Mouse (Mus musculus) heart, embryonic 14.5 days (tissue): ENCODE data around the gene Suclg2. TPM values are rescaled to one million over a fixed set of nuclear protein-coding genes. Genes with fewer than 3 reads are reported as not detected.

Experiments
- ATAC-seq: fragments of 200-750 bp; cut with Nextera tagmentation; 2 replicates; pipeline ENCODE4 v1.8.0; 2017; ENCODE audit warnings: low read depth, moderate TSS enrichment; ENCODE audit not compliant: insufficient number of reproducible peaks, insufficient read depth, low FRiP score
- H3K27ac ChIP-seq, 2 experiments: fragments of 200-500 bp in 1 of 2; fragments of 300-500 bp in 1 of 2; sonication (generic) in 1 of 2; replicated peaks in 1 of 2; 2 replicates each; pipeline ENCODE4 v1.5.1; 2012 to 2014; ENCODE audit warnings: low read depth in 2 of 2, low read length in 2 of 2, control low read depth in 1 of 2, mild to moderate bottlenecking in 1 of 2, mixed read lengths in 1 of 2; ENCODE audit not compliant: control insufficient read depth in 1 of 2, insufficient read depth in 1 of 2
- H3K27me3 ChIP-seq: fragments of 300-500 bp; sonication (generic); 2 replicates; pipeline ENCODE4 v1.6.1; 2014; ENCODE audit warnings: mild to moderate bottlenecking, low read length, control low read depth; ENCODE audit not compliant: control insufficient read depth, insufficient read depth
- H3K36me3 ChIP-seq: fragments of 300-500 bp; sonication (generic); 2 replicates; pipeline ENCODE4 v1.6.1; 2014; ENCODE audit warnings: mild to moderate bottlenecking, control low read depth, low read length, mixed read lengths; ENCODE audit not compliant: control insufficient read depth, insufficient read depth
- H3K4me1 ChIP-seq, 2 experiments: fragments of 200-500 bp in 1 of 2; fragments of 300-500 bp in 1 of 2; sonication (generic) in 1 of 2; 2 replicates each; pipeline ENCODE4 v1.6.1; 2012 to 2014; ENCODE audit warnings: low read length in 2 of 2, control low read depth in 1 of 2, mixed read lengths in 1 of 2; ENCODE audit not compliant: control insufficient read depth in 2 of 2, insufficient read depth in 2 of 2
- H3K4me2 ChIP-seq: fragments of 300-500 bp; sonication (generic); 2 replicates; pipeline ENCODE4 v1.6.1; 2014; ENCODE audit warnings: mild to moderate bottlenecking, low read length
- H3K4me3 ChIP-seq, 2 experiments: fragments of 200-500 bp in 1 of 2; fragments of 300-500 bp in 1 of 2; sonication (generic) in 1 of 2; 2 replicates each; pipeline ENCODE4 v1.5.1; 2012 to 2014; ENCODE audit warnings: low read length in 2 of 2, mild to moderate bottlenecking in 2 of 2, control low read depth in 1 of 2, low read depth in 1 of 2, moderate library complexity in 1 of 2; ENCODE audit not compliant: control insufficient read depth in 1 of 2, insufficient read depth in 1 of 2
- H3K9ac ChIP-seq: fragments of 300-500 bp; sonication (generic); 2 replicates; pipeline ENCODE4 v1.6.1; 2014; ENCODE audit warnings: mild to moderate bottlenecking, low read length
- H3K9me3 ChIP-seq: fragments of 300-500 bp; sonication (generic); 2 replicates; pipeline ENCODE4 v1.6.1; 2016; ENCODE audit warnings: low read length, control low read depth; ENCODE audit not compliant: control insufficient read depth
- WGBS: fragments of 180-500 bp; shearing (Covaris S2); extraction: QIAGEN DNeasy Blood & Tissue Kit; methylation state at CpG from one replicate; pipeline ENCODE4 v1.1.7; 2014; 5-methylcytosine and 5-hydroxymethylcytosine counted together
- polyA plus RNA-seq: library from polyadenylated mRNA; unstranded; fragments of >200 nt; fragmentation: Nextera tagmentation; extraction: Ambion mirVana; gene quantifications from 2 replicates; pipeline ENCODE4 v1.2.1, GENCODE M21; 2014

Suclg2 gene
- polyA plus RNA-seq, 1 experiment from 2014 or later: 112 TPM

- H3K9ac ChIP-seq: no peak overlapping the region
- H3K36me3 ChIP-seq: no peaks in the 10 kb centered on the region
- no peaks in the 10 kb centered on the region for H3K27me3 ChIP-seq
- peaks cover 14 to 30% of the 10 kb centered on the region in 2 experiments for H3K4me1 ChIP-seq
- no peak overlapping the region; a peak in 1 of 4 replicates for H3K27ac ChIP-seq
- no peaks in the 10 kb centered on the region for H3K9me3 ChIP-seq
- H3K4me3 ChIP-seq: no peak overlapping the region
- WGBS: 88% methylated on average over 3 of the region's 3 CpGs
- no peak overlapping the region for H3K4me2 ChIP-seq
- ATAC-seq: no peak
These were observed 19.3 kb downstream of the Suclg2 start for GRCm38 (mm10) chr6:95699326-95699725.

DNA sequence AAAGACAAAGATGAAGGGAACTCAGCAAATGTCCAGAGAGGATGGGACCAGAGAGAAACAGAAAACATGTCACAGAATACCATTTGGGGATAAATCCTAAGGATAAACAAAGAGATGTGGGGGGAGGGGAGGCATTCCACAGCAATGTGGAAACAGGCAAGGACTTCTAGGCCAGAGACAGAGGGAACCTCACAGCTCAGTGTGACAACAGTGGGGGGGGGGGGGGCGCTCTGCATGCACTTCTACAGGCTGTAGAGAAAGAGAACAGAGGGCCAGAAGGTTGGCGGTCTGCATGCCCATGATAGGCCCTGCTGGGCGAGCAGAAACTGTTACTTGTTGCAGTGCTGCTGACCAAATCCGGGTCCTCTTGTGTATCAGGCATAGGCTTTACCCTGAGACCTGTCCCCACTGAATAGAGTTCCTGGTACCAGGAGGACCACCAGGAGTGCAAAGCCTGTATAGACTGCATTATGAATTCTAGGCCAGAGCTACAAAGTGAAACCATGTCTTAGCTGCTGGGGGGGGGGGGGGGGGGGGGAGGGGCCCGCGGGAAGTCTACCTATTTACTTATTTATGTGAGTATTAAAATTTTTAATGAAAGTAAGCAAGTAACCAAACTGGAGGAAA, 20.0 kb downstream of the Suclg2 start:
- H3K9me3 ChIP-seq: no peaks in the 10 kb centered on the region
- 12% methylated on average over 6 of the region's 6 CpGs for WGBS
- H3K4me3 ChIP-seq: no peak overlapping the region
- peaks cover 14 to 30% of the 10 kb centered on the region in 2 experiments for H3K4me1 ChIP-seq
- H3K27me3 ChIP-seq: no peaks in the 10 kb centered on the region
- H3K4me2 ChIP-seq: 0 out of 2 replicates have a peak overlapping the region, but pooled peaks have one; percentile 16
- no peak for ATAC-seq
- no peaks in the 10 kb centered on the region for H3K36me3 ChIP-seq
- H3K9ac ChIP-seq: no peak overlapping the region
- no peak overlapping the region for H3K27ac ChIP-seq

- Histone ChIP-seq H3K9me3 (no peaks in the 10 kb centered on the region), H3K27ac (no peak overlapping the region), H3K27me3 (no peaks in the 10 kb centered on the region), H3K4me2 (no peak overlapping the region), H3K4me1 (peaks cover 17 to 27% of the 10 kb centered on the region in 2 experiments), H3K36me3 (no peaks in the 10 kb centered on the region), H3K4me3 (no peak overlapping the region), H3K9ac (no peak overlapping the region)
- 68% methylated on average over 4 of the region's 4 CpGs for WGBS
- no peak for ATAC-seq
These were observed 23.7 kb downstream of the Suclg2 start for GRCm38 (mm10) chr6:95694910-95695309.

GRCm38 (mm10) chr6:95685242-95685641, 33.4 kb downstream of the Suclg2 start:
- ATAC-seq: no peak
- H3K27me3 ChIP-seq: no peaks in the 10 kb centered on the region
- WGBS: 60% methylated on average over 4 of the region's 4 CpGs
- no peak overlapping the region for H3K4me3 ChIP-seq
- no peaks in the 10 kb centered on the region for H3K9me3 ChIP-seq
- no peaks in the 10 kb centered on the region for H3K36me3 ChIP-seq
- H3K9ac ChIP-seq: no peak overlapping the region
- peaks cover 8 to 26% of the 10 kb centered on the region in 2 experiments for H3K4me1 ChIP-seq
- no peak overlapping the region for H3K4me2 ChIP-seq
- no peak overlapping the region for H3K27ac ChIP-seq

DNA sequence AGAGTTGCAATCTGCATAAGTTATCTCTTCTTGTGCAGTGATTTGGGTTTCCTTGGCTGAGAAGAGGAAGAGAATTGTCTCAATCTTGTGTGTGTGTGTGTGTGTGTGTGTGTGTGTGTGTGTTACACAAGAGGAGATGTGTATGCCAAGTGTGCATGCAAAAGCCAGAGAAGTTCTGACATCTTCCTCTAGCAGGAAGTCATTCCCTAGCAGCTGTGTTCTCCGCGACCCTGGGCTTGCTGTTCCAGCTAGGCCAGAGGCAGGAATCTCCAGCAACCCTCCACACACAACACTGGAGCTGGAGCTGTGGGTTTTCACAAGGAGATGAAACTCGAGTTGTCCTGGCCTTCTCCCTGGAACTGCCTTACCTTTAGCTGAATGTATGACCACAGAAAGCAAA, 38.9 kb downstream of the Suclg2 start:
- no peak for ATAC-seq
- no peak overlapping the region for H3K4me3 ChIP-seq
- H3K27me3 ChIP-seq: no peaks in the 10 kb centered on the region
- H3K4me1 ChIP-seq: peaks cover 15 to 41% of the 10 kb centered on the region in 2 experiments
- WGBS: 54% methylated on average over 3 of the region's 3 CpGs
- H3K4me2 ChIP-seq: no peak overlapping the region
- H3K9me3 ChIP-seq: no peaks in the 10 kb centered on the region
- no peak overlapping the region for H3K27ac ChIP-seq
- no peaks in the 10 kb centered on the region for H3K36me3 ChIP-seq
- no peak overlapping the region for H3K9ac ChIP-seq

- Histone ChIP-seq H3K9me3 (no peaks in the 10 kb centered on the region), H3K36me3 (no peaks in the 10 kb centered on the region), H3K27me3 (no peaks in the 10 kb centered on the region), H3K4me2 (no peak overlapping the region), H3K27ac (no peak overlapping the region), H3K9ac (no peak overlapping the region), H3K4me1 (peaks cover 18 to 45% of the 10 kb centered on the region in 2 experiments), H3K4me3 (no peak overlapping the region)
- 39% methylated on average over 3 of the region's 3 CpGs for WGBS
- ATAC-seq: no peak
These were observed 39.3 kb downstream of the Suclg2 start for GRCm38 (mm10) chr6:95679261-95679660.

DNA sequence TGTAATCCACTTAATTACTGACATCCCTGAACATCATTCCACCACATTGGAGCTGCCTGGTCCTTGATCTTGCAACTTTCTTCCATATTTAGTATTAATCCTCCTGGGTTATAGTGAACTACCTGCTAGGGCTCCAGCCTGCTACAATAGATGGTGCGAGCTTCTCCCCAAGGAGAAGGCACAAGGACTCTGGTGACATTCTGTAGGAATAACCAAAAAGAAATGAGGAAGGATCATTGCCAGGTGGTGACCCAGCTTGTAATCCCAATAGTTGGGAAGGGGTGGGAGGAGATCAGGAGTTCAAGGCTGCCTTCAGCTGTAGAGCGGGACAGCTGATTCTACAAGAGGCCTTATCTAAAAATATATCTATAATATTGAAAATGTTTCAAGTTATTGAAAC, 41.6 kb downstream of the Suclg2 start:
- Histone ChIP-seq H3K27ac (no peak overlapping the region), H3K9ac (no peak overlapping the region), H3K4me2 (no peak overlapping the region), H3K27me3 (no peaks in the 10 kb centered on the region), H3K36me3 (no peaks in the 10 kb centered on the region), H3K4me3 (no peak overlapping the region), H3K9me3 (no peaks in the 10 kb centered on the region), H3K4me1 (peaks cover 10 to 30% of the 10 kb centered on the region in 2 experiments)
- WGBS: 90% methylated on average over 2 of the region's 2 CpGs
- no peak for ATAC-seq

DNA sequence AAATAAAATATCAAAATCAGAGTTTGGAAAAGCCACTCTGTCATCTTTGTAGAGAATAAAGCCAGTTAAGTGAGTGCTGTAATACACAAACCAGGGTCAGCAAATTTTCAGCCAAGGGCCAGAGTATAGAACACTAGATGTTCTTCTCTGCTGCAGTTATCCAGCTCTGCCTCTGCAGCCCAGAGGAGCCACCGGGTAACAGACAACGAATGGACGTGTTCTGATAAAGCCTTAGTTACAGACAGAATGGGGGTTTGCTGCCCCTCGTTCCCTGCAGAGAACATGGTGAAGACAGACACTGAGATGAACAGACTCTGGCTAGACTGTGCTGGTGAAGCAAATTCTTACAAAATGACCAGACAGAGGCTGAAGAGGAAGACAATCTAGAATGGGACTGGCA, 42.2 kb downstream of the Suclg2 start:
- Histone ChIP-seq H3K4me1 (peaks cover 10 to 30% of the 10 kb centered on the region in 2 experiments), H3K27ac (no peak overlapping the region), H3K27me3 (no peaks in the 10 kb centered on the region), H3K4me2 (no peak overlapping the region), H3K9me3 (no peaks in the 10 kb centered on the region), H3K9ac (no peak overlapping the region), H3K36me3 (no peaks in the 10 kb centered on the region), H3K4me3 (no peak overlapping the region)
- 15% methylated on average over 4 of the region's 4 CpGs for WGBS
- ATAC-seq: no peak
